Mouse (Mus musculus): ENCODE measurements around the gene Astn1. TPM values are rescaled to one million over a fixed set of nuclear protein-coding genes. Genes with fewer than 3 reads are reported as not detected.

Gene Astn1
- total RNA-seq (2023), result not detected

DNA sequence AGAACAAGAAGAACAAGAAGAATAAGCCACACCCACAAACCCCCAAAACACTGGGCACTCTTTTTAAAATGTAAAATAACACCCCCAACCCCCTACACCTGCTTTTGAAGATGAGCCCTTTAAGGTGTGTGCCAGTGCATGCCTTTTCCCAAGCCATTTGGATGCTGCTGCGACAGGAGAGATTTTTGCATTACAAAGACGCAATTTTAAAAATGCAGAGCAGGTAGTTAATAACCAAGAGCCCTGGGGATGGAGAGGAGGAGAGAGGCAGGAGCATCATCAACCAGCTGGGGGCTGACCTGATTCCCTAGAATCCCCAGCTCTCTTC lies at the start of gene Astn1:
Astn1 (plus strand) TSS at position 310 of the 328 bp plus-strand sequence.

GRCm38 (mm10) chr1:158356051-158356461 lies 6.0 kb upstream of the Astn1 start, which contains the start of gene Brinp2:
Gene Brinp2, minus strand, starts transcription at chr1:158356326.

Other genes with a start within 250 kb of the Astn1 start
- not detected for gene Brinp2, start 5.9 kb upstream of the Astn1 start, total RNA-seq (2023)